Mouse (Mus musculus): ENCODE measurements around the gene Gm3183. TPM values are rescaled to one million over a fixed set of nuclear protein-coding genes. Genes with fewer than 3 reads are reported as not detected.

Gene Gm3183
- polyA plus RNA-seq (2014; fragmentation: Illumina TruSeq; extraction: RNeasy Lipid Tissue Mini Kit (QIAGEN cat#74804); ENCODE audit: low read depth, low replicate concordance) = 0.45 TPM

DNA sequence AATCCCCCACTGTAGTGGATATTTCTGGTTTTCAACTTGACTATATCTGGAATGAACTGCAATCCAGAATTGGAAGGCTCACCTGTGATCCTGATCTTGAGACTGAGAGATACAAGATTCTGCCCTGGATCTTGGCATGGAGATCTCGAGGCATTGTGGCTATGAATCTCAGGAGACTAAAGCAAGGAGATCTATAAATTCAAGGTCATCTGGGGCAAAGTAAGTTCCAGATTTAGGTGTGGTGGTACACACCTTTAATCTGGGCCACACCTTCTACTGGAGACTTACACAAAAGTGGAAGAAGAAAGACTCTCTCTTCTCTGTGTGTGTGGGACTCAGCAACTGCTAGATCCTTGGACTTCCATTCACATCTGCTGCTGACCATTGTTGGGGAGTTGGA is at the start of gene Gm3183:
Gene Gm3183 (plus strand): TSS at position 301 of the 400 bp plus-strand sequence.

Other genes starting within 250 kb of the Gm3183 start
- gene Gm3147, start 249.1 kb upstream of the Gm3183 start, polyA plus RNA-seq (2014; fragmentation: Illumina TruSeq; extraction: RNeasy Lipid Tissue Mini Kit (QIAGEN cat#74804); ENCODE audit: low read depth, low replicate concordance) = not detected
- not detected for gene Gm6509, start 241.5 kb upstream of the Gm3183 start, polyA plus RNA-seq (2014; fragmentation: Illumina TruSeq; extraction: RNeasy Lipid Tissue Mini Kit (QIAGEN cat#74804); ENCODE audit: low read depth, low replicate concordance)
- not detected for gene Gm6205, start 217.1 kb upstream of the Gm3183 start, polyA plus RNA-seq (2014; fragmentation: Illumina TruSeq; extraction: RNeasy Lipid Tissue Mini Kit (QIAGEN cat#74804); ENCODE audit: low read depth, low replicate concordance)
- gene Gm6367, start 123.2 kb downstream of the Gm3183 start, polyA plus RNA-seq (2014; fragmentation: Illumina TruSeq; extraction: RNeasy Lipid Tissue Mini Kit (QIAGEN cat#74804); ENCODE audit: low read depth, low replicate concordance) = not detected
- gene Gm7942, start 241.5 kb downstream of the Gm3183 start, polyA plus RNA-seq (2014; fragmentation: Illumina TruSeq; extraction: RNeasy Lipid Tissue Mini Kit (QIAGEN cat#74804); ENCODE audit: low read depth, low replicate concordance) = not detected